Mouse (Mus musculus) olfactory bulb, adult 2 months (tissue): ENCODE results near the gene Chn2.

Source experiments
- CTCF ChIP-seq: fragments of 200-500 bp; IDR thresholded peaks from 2 replicates; pipeline ENCODE4 v1.5.1; 2012; ENCODE audit warnings: low read depth, mild to moderate bottlenecking, low read length, moderate library complexity; ENCODE audit not compliant: insufficient read depth
- POLR2A ChIP-seq: fragments of 200-500 bp; IDR thresholded peaks from 2 replicates; pipeline ENCODE4 v1.6.1; 2012; ENCODE audit warnings: mild to moderate bottlenecking, low read depth, low read length, moderate library complexity; ENCODE audit not compliant: insufficient read depth

DNA sequence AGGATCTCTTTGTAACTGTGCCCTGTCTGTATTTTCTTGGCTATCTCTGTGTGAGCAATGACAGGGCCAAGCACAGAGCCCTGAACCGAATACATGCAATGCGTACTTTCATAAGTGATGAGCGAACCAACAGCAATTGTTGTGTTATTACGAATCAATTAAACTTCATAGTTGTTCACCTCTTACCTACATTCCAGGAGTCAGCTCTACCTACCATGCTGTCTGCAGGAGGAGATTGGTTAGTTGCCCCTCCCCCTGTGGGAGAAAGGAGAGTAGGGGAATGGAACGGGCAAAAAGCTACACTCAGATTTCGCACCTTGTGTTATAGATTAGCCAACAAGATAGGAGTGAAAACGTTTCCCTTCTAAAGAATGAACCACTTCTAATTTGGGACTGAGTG lies 174.4 kb downstream of the Chn2 start:
- TF ChIP-seq POLR2A (no peak), CTCF (no peak)
